Mouse (Mus musculus) forebrain, embryonic 16.5 days (tissue): ENCODE measurements at regions not wholly inside any gene's neighbourhood (a gene's known extent, or its start where the extent isn't known, plus 50 kb on each side); places are given as distances from the start of the nearest gene placed in this dataset.
A peak's percentile ranks its signal among the peaks of the same experiment; 100 is the strongest.

Source experiments
- ATAC-seq: fragments of 200-750 bp; cut with Nextera tagmentation; 2 replicates; pipeline ENCODE4 v1.8.0; 2017; ENCODE audit warnings: mild to moderate bottlenecking, moderate library complexity
- H3K27ac ChIP-seq: fragments of 300-500 bp; sonication (generic); 2 replicates; pipeline ENCODE4 v1.5.1; 2014; ENCODE audit warnings: low read length, control low read depth
- H3K27me3 ChIP-seq: fragments of 300-500 bp; sonication (generic); replicated peaks from 2 replicates; pipeline ENCODE4 v1.6.1; 2014; ENCODE audit warnings: low read length; ENCODE audit not compliant: control insufficient read depth, insufficient read depth
- H3K36me3 ChIP-seq: fragments of 300-500 bp; sonication (generic); 2 replicates; pipeline ENCODE4 v1.6.1; 2014; ENCODE audit not compliant: control insufficient read depth, insufficient read depth
- H3K4me1 ChIP-seq: fragments of 300-500 bp; sonication (generic); replicated peaks from 2 replicates; pipeline ENCODE4 v1.6.1; 2014; ENCODE audit warnings: low read length; ENCODE audit not compliant: control insufficient read depth, insufficient read depth
- H3K4me2 ChIP-seq: fragments of 300-500 bp; sonication (generic); 2 replicates; pipeline ENCODE4 v1.6.1; 2014; ENCODE audit warnings: mild to moderate bottlenecking, low read length, control low read depth
- H3K4me3 ChIP-seq: fragments of 300-500 bp; sonication (generic); replicated peaks from 2 replicates; pipeline ENCODE4 v1.5.1; 2014; ENCODE audit warnings: mild to moderate bottlenecking, low read length, control low read depth
- H3K9ac ChIP-seq: fragments of 300-500 bp; sonication (generic); replicated peaks from 2 replicates; pipeline ENCODE4 v1.6.1; 2014; ENCODE audit warnings: low read depth, low read length, control low read depth
- H3K9me3 ChIP-seq: fragments of 300-500 bp; sonication (generic); 2 replicates; pipeline ENCODE4 v1.6.1; 2016; ENCODE audit warnings: low read length; ENCODE audit not compliant: control insufficient read depth
- WGBS: fragments of 180-500 bp; shearing (Covaris S2); extraction: QIAGEN DNeasy Blood & Tissue Kit; methylation state at CpG from one replicate; pipeline ENCODE4 v1.1.7; 2014; 5-methylcytosine and 5-hydroxymethylcytosine counted together

DNA sequence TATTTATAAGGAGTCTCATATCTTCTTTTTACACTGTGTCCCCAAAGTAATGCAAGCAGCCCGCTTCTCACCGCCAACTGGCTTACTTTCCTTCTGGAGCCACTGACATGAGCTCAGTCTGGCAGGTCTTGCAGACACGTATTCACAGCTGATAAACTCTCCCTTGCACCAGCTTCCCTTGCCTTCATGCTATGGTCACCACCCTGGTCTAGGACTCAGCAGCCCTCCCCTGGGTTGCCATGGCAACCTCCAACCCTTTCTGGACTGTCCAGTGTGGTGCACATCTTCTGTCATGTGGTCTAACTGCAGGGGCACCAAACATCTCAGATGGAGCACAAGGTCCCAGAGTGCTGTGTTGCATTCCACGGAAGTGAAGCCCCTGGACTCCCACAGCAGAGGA is 102.1 kb upstream of the Kazn start:
- Histone ChIP-seq H3K9ac (no peak overlapping the region), H3K27ac (no peak overlapping the region), H3K36me3 (no peaks in the 10 kb centered on the region), H3K4me1 (peaks cover 45% of the 10 kb centered on the region), H3K9me3 (no peaks in the 10 kb centered on the region), H3K4me3 (no peak overlapping the region), H3K27me3 (no peaks in the 10 kb centered on the region), H3K4me2 (no peak overlapping the region)
- ATAC-seq: no peak
- WGBS: 60% methylated on average over 4 of the region's 4 CpGs

DNA sequence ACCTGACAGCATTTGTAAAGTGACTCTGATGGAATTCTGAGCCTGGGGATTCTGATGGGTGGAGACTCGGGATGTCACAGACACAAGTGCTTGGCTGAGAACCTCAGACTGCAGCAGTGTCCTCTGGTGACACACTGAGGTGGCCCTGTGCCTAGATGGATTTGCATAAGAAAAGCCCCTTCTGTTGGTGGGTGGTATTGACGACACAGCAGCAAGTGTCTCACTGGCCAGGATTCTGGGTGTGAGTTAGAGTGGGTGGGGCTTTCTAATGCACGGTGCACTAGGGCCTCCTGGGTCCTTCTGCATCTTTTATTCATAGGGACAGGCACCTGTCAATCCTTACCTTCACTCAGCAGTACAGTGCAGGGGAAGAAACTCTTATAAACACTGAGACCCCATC is 100.9 kb upstream of the Kazn start:
- Histone ChIP-seq H3K4me3 (no peak overlapping the region), H3K9me3 (no peaks in the 10 kb centered on the region), H3K9ac (no peak overlapping the region), H3K27ac (no peak overlapping the region), H3K4me1 (peaks cover 45% of the 10 kb centered on the region), H3K36me3 (no peaks in the 10 kb centered on the region), H3K27me3 (no peaks in the 10 kb centered on the region), H3K4me2 (no peak overlapping the region)
- peak; percentile 49 for ATAC-seq
- WGBS: 2% methylated on average over 3 of the region's 3 CpGs

DNA sequence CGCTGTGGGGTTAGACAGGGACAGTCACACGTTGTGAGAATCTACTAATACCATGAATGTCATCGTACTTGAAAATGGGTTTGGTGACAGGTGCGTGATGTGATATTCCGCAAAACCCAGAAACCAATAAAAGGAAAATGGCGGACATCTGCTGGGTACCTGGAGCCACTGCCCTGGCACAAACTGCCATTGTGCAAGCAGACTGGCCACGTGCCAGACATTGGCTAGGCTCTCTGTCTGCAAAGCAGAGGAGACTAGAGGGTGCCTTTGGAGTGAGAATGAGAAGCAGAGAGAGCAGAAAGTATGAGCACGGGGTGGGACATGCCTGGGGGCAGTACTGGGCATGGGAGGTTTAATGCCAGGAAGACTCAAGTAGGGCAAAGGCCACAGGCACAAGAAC is 98.5 kb upstream of the Kazn start:
- WGBS: 54% methylated on average over 8 of the region's 8 CpGs
- H3K27ac ChIP-seq: no peak overlapping the region
- no peaks in the 10 kb centered on the region for H3K36me3 ChIP-seq
- ATAC-seq: no peak
- H3K27me3 ChIP-seq: no peaks in the 10 kb centered on the region
- H3K9me3 ChIP-seq: no peaks in the 10 kb centered on the region
- peaks cover 43% of the 10 kb centered on the region for H3K4me1 ChIP-seq
- no peak overlapping the region for H3K9ac ChIP-seq
- H3K4me2 ChIP-seq: no peak overlapping the region
- no peak overlapping the region for H3K4me3 ChIP-seq

- H3K4me3 ChIP-seq: no peak overlapping the region
- H3K4me1 ChIP-seq: peaks cover 37% of the 10 kb centered on the region
- no peaks in the 10 kb centered on the region for H3K27me3 ChIP-seq
- peak; percentile 56 for ATAC-seq
- no peak overlapping the region for H3K27ac ChIP-seq
- 28% methylated on average over 2 of the region's 2 CpGs for WGBS
- H3K9ac ChIP-seq: no peak overlapping the region
- no peaks in the 10 kb centered on the region for H3K36me3 ChIP-seq
- no peaks in the 10 kb centered on the region for H3K9me3 ChIP-seq
- H3K4me2 ChIP-seq: no peak overlapping the region
These were observed 97.7 kb upstream of the Kazn start for GRCm38 (mm10) chr4:142336943-142337342.

DNA sequence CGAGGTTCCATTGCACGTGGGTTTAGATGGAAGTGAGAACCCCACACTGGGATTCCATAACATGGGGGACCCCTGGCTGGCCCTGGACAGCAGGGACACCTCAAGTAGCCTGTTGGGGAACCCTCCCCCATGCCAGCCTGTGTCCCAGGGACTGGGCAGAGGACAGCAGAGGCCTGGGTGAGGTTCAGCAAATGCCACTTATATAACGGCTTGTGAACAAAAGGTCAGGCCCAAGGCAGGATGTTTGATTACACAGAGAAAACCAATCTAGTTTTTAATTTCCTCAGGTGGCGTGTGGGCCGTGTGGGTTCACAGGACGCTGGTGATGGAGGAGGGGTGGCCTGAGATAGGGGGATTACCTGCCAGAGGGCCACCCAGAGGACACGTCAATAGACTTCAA is 94.9 kb upstream of the Kazn start:
- Histone ChIP-seq H3K27me3 (no peaks in the 10 kb centered on the region), H3K4me1 (peaks cover 17% of the 10 kb centered on the region), H3K4me3 (no peak overlapping the region), H3K9ac (no peak overlapping the region), H3K27ac (no peak overlapping the region), H3K9me3 (no peaks in the 10 kb centered on the region), H3K36me3 (no peaks in the 10 kb centered on the region), H3K4me2 (no peak overlapping the region)
- ATAC-seq: no peak
- 88% methylated on average over 7 of the region's 7 CpGs for WGBS

- Histone ChIP-seq H3K27me3 (no peaks in the 10 kb centered on the region), H3K9me3 (no peaks in the 10 kb centered on the region), H3K9ac (no peak overlapping the region), H3K4me1 (no peaks in the 10 kb centered on the region), H3K4me2 (no peak overlapping the region), H3K36me3 (no peaks in the 10 kb centered on the region), H3K27ac (no peak overlapping the region), H3K4me3 (no peak overlapping the region)
- 92% methylated on average over 3 of the region's 3 CpGs for WGBS
- ATAC-seq: no peak
These were observed 91.4 kb upstream of the Kazn start for GRCm38 (mm10) chr4:142330599-142330998.

DNA sequence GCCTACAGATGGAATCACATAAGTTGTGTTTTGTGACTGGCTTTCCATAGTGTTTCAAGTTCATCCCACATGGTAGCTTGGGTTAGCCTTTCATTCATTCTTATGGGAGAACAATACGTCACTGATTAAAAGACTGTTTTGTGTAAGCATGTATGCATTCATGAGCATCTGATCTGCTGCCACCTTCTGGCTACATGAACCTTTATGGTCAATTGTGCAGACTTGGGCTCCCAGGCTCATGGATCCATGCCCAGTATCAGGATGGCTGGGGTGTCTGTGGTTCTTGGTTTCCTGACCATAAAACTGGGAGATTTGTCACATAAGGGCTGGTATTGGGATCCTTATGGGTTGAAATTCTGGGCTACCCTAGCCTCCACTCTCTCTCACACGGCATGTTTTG is 90.4 kb upstream of the Kazn start:
- Histone ChIP-seq H3K4me2 (no peak overlapping the region), H3K27ac (no peak overlapping the region), H3K9me3 (no peaks in the 10 kb centered on the region), H3K27me3 (no peaks in the 10 kb centered on the region), H3K4me1 (no peaks in the 10 kb centered on the region), H3K4me3 (no peak overlapping the region), H3K36me3 (no peaks in the 10 kb centered on the region), H3K9ac (no peak overlapping the region)
- no peak for ATAC-seq
- WGBS: 81% methylated on average over 2 of the region's 2 CpGs

GRCm38 (mm10) chr4:142326511-142326910 is 87.3 kb upstream of the Kazn start:
- 87% methylated on average over 5 of the region's 5 CpGs for WGBS
- no peak overlapping the region for H3K27ac ChIP-seq
- H3K36me3 ChIP-seq: no peaks in the 10 kb centered on the region
- peaks cover 3% of the 10 kb centered on the region for H3K4me1 ChIP-seq
- no peak overlapping the region for H3K4me3 ChIP-seq
- H3K9me3 ChIP-seq: no peaks in the 10 kb centered on the region
- H3K9ac ChIP-seq: no peak overlapping the region
- H3K27me3 ChIP-seq: no peaks in the 10 kb centered on the region
- ATAC-seq: no peak
- no peak overlapping the region for H3K4me2 ChIP-seq

DNA sequence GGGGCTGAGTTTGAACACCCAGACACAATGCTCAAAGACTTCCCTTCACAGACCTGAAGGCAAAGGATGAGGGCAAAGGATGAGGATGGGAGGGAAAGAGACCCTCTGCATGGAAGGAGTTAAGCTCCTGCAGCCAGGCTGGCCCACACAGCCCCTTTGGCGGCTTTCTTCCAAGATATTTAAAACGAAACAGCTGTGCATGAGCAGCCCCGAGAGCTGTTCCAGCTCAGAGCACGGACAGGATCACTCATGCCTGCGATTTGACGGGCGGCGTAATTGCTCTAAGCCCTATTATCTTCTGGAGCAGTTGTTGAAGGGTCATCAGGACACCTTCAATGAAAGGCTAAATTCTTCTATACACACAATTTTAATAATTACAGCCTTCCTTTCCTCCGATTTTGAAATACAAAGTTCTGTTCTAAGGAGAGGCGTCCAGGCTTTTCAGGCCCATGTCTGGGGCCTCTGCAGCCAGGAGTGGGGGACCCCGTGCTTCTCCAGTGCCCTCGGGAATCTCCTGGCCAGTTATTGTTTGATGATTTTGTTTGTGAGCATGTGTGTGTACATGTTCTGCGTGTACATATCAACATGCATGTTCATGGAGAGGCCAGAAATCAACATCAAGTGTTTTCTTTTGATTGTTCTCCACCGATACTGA is 82.1 kb upstream of the Kazn start:
- H3K9ac ChIP-seq: no peak overlapping the region
- WGBS: 23% methylated on average over 14 of the region's 14 CpGs
- no peaks in the 10 kb centered on the region for H3K27me3 ChIP-seq
- H3K4me1 ChIP-seq: peaks cover 11% of the 10 kb centered on the region
- peak; percentile 53; the same call in 1 of the 2 replicates for ATAC-seq
- H3K4me2 ChIP-seq: no peak overlapping the region
- H3K4me3 ChIP-seq: no peak overlapping the region
- no peaks in the 10 kb centered on the region for H3K9me3 ChIP-seq
- no peaks in the 10 kb centered on the region for H3K36me3 ChIP-seq
- 0 out of 2 replicates have a peak overlapping the region, but pooled peaks have one; percentile 10 for H3K27ac ChIP-seq

- H3K4me2 ChIP-seq: no peak overlapping the region
- no peak overlapping the region for H3K9ac ChIP-seq
- peak; percentile 26; the same call in 1 of the 2 replicates for ATAC-seq
- 67% methylated on average over 6 of the region's 6 CpGs for WGBS
- H3K27me3 ChIP-seq: no peaks in the 10 kb centered on the region
- no peaks in the 10 kb centered on the region for H3K36me3 ChIP-seq
- H3K4me3 ChIP-seq: no peak overlapping the region
- H3K9me3 ChIP-seq: peaks cover 9% of the 10 kb centered on the region
- H3K4me1 ChIP-seq: no peaks in the 10 kb centered on the region
- no peak overlapping the region for H3K27ac ChIP-seq
These were observed 71.1 kb upstream of the Kazn start for GRCm38 (mm10) chr4:142310282-142310681.
